Mouse (Mus musculus) thymus, adult 2 months (tissue): ENCODE measurements around the gene Gatb. TPM values are rescaled to one million over a fixed set of nuclear protein-coding genes. Genes with fewer than 3 reads are reported as not detected.

Source experiments
- DNase-seq: peaks from one replicate; pipeline ENCODE4 v3.0.0; 2021
- H3K27ac ChIP-seq: fragments of 200-500 bp; 2 replicates; pipeline ENCODE4 v1.5.1; 2012; ENCODE audit warnings: low read length, control low read depth; ENCODE audit not compliant: control insufficient read depth, insufficient read depth
- H3K27me3 ChIP-seq: fragments of 200-500 bp; 2 replicates; pipeline ENCODE4 v1.6.1; 2012; ENCODE audit warnings: mild to moderate bottlenecking, low read length, moderate library complexity, mixed read lengths; ENCODE audit not compliant: control insufficient read depth, insufficient read depth
- H3K36me3 ChIP-seq: fragments of 200-500 bp; 2 replicates; pipeline ENCODE4 v1.6.1; 2012; ENCODE audit warnings: mild to moderate bottlenecking, low read length, moderate library complexity; ENCODE audit not compliant: control insufficient read depth, insufficient read depth
- H3K4me1 ChIP-seq: fragments of 200-500 bp; replicated peaks from 2 replicates; pipeline ENCODE4 v1.6.1; 2012; ENCODE audit warnings: low read length; ENCODE audit not compliant: control insufficient read depth, insufficient read depth
- H3K4me3 ChIP-seq: fragments of 200-500 bp; 2 replicates; pipeline ENCODE4 v1.5.1; 2012; ENCODE audit warnings: mild to moderate bottlenecking, low read length, control low read depth, moderate library complexity; ENCODE audit not compliant: control insufficient read depth, insufficient read depth
- CTCF ChIP-seq: fragments of 200-500 bp; IDR thresholded peaks from 2 replicates; pipeline ENCODE4 v1.5.1; 2012; ENCODE audit warnings: mild to moderate bottlenecking, control low read depth, low read length, moderate library complexity, borderline replicate concordance; ENCODE audit not compliant: control insufficient read depth, poor library complexity, insufficient read depth; ENCODE audit errors: extremely low read depth
- POLR2A ChIP-seq: fragments of 200-500 bp; IDR thresholded peaks from 2 replicates; pipeline ENCODE4 v1.6.1; 2012; ENCODE audit warnings: mild to moderate bottlenecking, low read length, control low read depth, moderate library complexity; ENCODE audit not compliant: control insufficient read depth, poor library complexity, insufficient read depth; ENCODE audit errors: extremely low read depth
- WGBS: fragments of 180-500 bp; shearing (Covaris S2); methylation state at CpG from one replicate; pipeline ENCODE4 v1.1.7; 2018; 5-methylcytosine and 5-hydroxymethylcytosine counted together
- polyA plus RNA-seq: library from polyadenylated mRNA; depleted of rRNA; stranded (reverse); fragments of >200 nt; gene quantifications from 2 replicates; pipeline ENCODE4 v1.2.3, GENCODE M21; 2012

Gene Gatb
- polyA plus RNA-seq, 1 experiment, result 4.8 TPM

DNA sequence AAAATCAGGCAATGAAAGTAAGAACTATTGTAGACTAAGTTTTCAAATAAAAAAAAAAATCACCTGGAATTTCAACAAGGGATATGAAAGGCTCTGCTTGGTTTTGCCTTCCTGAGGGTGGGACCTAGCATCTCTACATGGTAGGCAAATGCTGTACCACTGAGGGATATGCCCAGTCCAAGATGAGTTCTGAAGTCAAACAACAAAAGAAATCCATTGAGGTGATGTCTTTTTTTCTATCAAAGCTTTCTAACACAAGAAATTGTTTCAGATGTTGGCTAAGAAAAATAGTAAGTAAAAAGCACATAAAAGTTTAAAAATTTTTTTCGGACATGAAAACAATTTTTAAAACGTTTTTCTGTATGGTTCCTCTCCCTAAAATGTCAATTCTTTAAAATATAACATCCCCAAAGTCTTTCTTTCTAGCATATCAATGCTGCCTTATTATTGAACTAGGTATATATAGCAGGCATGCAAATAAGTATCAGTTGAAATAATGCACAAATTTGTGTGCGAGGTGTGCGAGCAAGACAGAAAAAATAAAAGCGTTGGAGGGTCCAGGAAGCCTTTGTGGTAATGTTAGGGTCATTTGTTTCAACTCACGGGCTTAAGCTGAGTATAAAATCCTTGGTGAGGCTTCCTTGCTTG, 579 bp upstream of the Gatb start:
- H3K4me1 ChIP-seq, result peaks cover 3% of the 10 kb centered on the region; the same call in 1 of the 2 replicates
- no peak overlapping the region for H3K4me3 ChIP-seq
- TF ChIP-seq POLR2A, result no peak
- no peak for TF ChIP-seq CTCF
- no peaks in the 10 kb centered on the region for H3K27me3 ChIP-seq
- H3K27ac ChIP-seq, result no peak overlapping the region
- WGBS, result 23% methylated on average over 6 of the region's 6 CpGs
- DNase-seq, result no peak
- no peaks in the 10 kb centered on the region for H3K36me3 ChIP-seq

- no peak for DNase-seq
- Histone ChIP-seq H3K27ac (no peak overlapping the region), H3K36me3 (no peaks in the 10 kb centered on the region), H3K27me3 (no peaks in the 10 kb centered on the region), H3K4me3 (no peak overlapping the region), H3K4me1 (no peaks in the 10 kb centered on the region)
- TF ChIP-seq POLR2A, result no peak
- no peak for TF ChIP-seq CTCF
- WGBS, result 93% methylated on average over 2 of the region's 2 CpGs
Measured at GRCm38 (mm10) chr3:85582726-85583125, 8.8 kb downstream of the Gatb start.

GRCm38 (mm10) chr3:85583194-85583593, 9.3 kb downstream of the Gatb start:
- Histone ChIP-seq H3K36me3 (no peaks in the 10 kb centered on the region), H3K27me3 (no peaks in the 10 kb centered on the region), H3K4me1 (no peaks in the 10 kb centered on the region), H3K4me3 (no peak overlapping the region), H3K27ac (no peak overlapping the region)
- 97% methylated on average over 5 of the region's 5 CpGs for WGBS
- no peak for DNase-seq
- TF ChIP-seq POLR2A, result no peak
- no peak for TF ChIP-seq CTCF

GRCm38 (mm10) chr3:85584966-85585365, 11.0 kb downstream of the Gatb start:
- DNase-seq, result no peak
- H3K27ac ChIP-seq, result no peak overlapping the region
- no peak overlapping the region for H3K4me3 ChIP-seq
- 96% methylated on average over 4 of the region's 4 CpGs for WGBS
- TF ChIP-seq CTCF (no peak), POLR2A (no peak)
- no peaks in the 10 kb centered on the region for H3K27me3 ChIP-seq
- H3K4me1 ChIP-seq, result no peaks in the 10 kb centered on the region
- H3K36me3 ChIP-seq, result no peaks in the 10 kb centered on the region

- Histone ChIP-seq H3K27ac (no peak overlapping the region), H3K27me3 (no peaks in the 10 kb centered on the region), H3K4me1 (no peaks in the 10 kb centered on the region), H3K36me3 (no peaks in the 10 kb centered on the region), H3K4me3 (no peak overlapping the region)
- no peak for TF ChIP-seq POLR2A
- no peak for TF ChIP-seq CTCF
- DNase-seq, result no peak
- WGBS, result 92% methylated on average over 2 of the region's 2 CpGs
Measured at GRCm38 (mm10) chr3:85588701-85589100, 14.8 kb downstream of the Gatb start.

DNA sequence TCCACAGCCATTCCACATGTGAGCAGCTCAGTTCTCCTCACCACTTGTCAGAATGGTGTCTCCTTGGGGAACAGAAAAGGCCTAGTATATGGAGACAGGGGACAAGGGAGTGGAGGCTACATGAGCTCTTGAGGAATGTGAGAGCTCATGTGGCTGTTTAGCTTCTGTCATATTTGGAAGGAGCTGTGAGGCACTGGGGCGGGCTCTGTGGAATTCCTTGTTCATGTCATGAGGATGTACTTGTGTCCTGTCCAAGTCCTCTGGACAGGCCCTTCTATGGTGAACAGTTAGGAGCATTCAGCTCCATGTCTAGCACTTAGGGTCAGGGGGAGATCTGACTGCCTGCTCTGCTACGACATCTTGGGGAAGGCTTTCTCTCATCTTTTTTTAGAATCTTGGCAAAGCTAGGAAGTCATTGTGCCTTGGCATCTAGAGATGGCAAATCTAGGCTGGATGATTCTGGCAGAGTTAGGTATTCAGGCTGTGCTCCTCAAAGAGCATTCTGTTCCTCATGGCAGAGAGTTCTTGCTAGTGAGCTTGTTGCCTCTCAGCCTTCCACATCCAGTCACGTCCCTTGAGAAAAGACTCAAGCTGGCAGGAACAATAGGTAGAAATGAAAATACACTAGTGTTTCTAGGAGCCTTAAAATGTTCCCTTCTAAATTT, 16.3 kb downstream of the Gatb start:
- Histone ChIP-seq H3K4me1 (no peaks in the 10 kb centered on the region), H3K27ac (no peak overlapping the region), H3K36me3 (no peaks in the 10 kb centered on the region), H3K27me3 (no peaks in the 10 kb centered on the region), H3K4me3 (no peak overlapping the region)
- no peak for DNase-seq
- TF ChIP-seq CTCF (no peak), POLR2A (no peak)
- 99% methylated on average over 3 of the region's 3 CpGs for WGBS
